Mouse (Mus musculus): ENCODE data around the gene March8. TPM values are rescaled to one million over a fixed set of nuclear protein-coding genes. Genes with fewer than 3 reads are reported as not detected.

The March8 gene
- polyA plus RNA-seq, 1 experiment = 122 TPM

- peak; percentile 59 for DNase-seq (ENCODE audit: low read depth)
Measured at GRCm38 (mm10) chr6:116407956-116408657, 70.3 kb downstream of the March8 start.

- DNase-seq (ENCODE audit: low read depth) = no peak
Measured at GRCm38 (mm10) chr6:116410436-116410835, 72.6 kb downstream of the March8 start.

GRCm38 (mm10) chr6:116411716-116412115 is 73.9 kb downstream of the March8 start:
- DNase-seq (ENCODE audit: low read depth) = no peak

GRCm38 (mm10) chr6:116412546-116413325 is 74.9 kb downstream of the March8 start:
- no peak for DNase-seq (ENCODE audit: low read depth)

GRCm38 (mm10) chr6:116415126-116415676 is 77.4 kb downstream of the March8 start:
- no peak for DNase-seq (ENCODE audit: low read depth)

- DNase-seq (ENCODE audit: low read depth) = no peak
Measured at GRCm38 (mm10) chr6:116416000-116416552, 78.3 kb downstream of the March8 start.

- DNase-seq (ENCODE audit: low read depth) = no peak
Measured at GRCm38 (mm10) chr6:116417518-116418315, 79.9 kb downstream of the March8 start.

- DNase-seq (ENCODE audit: low read depth) = no peak
Measured at GRCm38 (mm10) chr6:116418487-116418886, 80.7 kb downstream of the March8 start.

- peak; percentile 66 for DNase-seq (ENCODE audit: low read depth)
Measured at GRCm38 (mm10) chr6:116419699-116420098, 81.9 kb downstream of the March8 start.

- no peak for DNase-seq (ENCODE audit: low read depth)
Measured at GRCm38 (mm10) chr6:116420271-116420670, 82.4 kb downstream of the March8 start.

GRCm38 (mm10) chr6:116422991-116423390 is 85.2 kb downstream of the March8 start:
- no peak for DNase-seq (ENCODE audit: low read depth)

GRCm38 (mm10) chr6:116423664-116424063 is 85.8 kb downstream of the March8 start:
- no peak for DNase-seq (ENCODE audit: low read depth)

- no peak for DNase-seq (ENCODE audit: low read depth)
Measured at GRCm38 (mm10) chr6:116427552-116427951, 89.7 kb downstream of the March8 start.

- DNase-seq (ENCODE audit: low read depth) = no peak
Measured at GRCm38 (mm10) chr6:116428282-116428681, 90.5 kb downstream of the March8 start.

- no peak for DNase-seq (ENCODE audit: low read depth)
Measured at GRCm38 (mm10) chr6:116438864-116439263, 101.0 kb downstream of the March8 start.

GRCm38 (mm10) chr6:116439531-116439930 is 101.7 kb downstream of the March8 start:
- no peak for DNase-seq (ENCODE audit: low read depth)

GRCm38 (mm10) chr6:116440447-116440846 is 102.6 kb downstream of the March8 start:
- DNase-seq (ENCODE audit: low read depth) = no peak

GRCm38 (mm10) chr6:116440849-116441248 is 103.0 kb downstream of the March8 start:
- DNase-seq (ENCODE audit: low read depth) = no peak

- DNase-seq (ENCODE audit: low read depth) = no peak
Measured at GRCm38 (mm10) chr6:116455781-116456180, 118.0 kb downstream of the March8 start.

GRCm38 (mm10) chr6:116456482-116456881 is 118.7 kb downstream of the March8 start:
- no peak for DNase-seq (ENCODE audit: low read depth)

- DNase-seq (ENCODE audit: low read depth) = no peak
Measured at GRCm38 (mm10) chr6:116458728-116459127, 120.9 kb downstream of the March8 start.
